Mouse (Mus musculus) stomach, postnatal 0 days (tissue): ENCODE measurements around the gene Fam50a. TPM values are rescaled to one million over a fixed set of nuclear protein-coding genes. Genes with fewer than 3 reads are reported as not detected.

Experiments used
- ATAC-seq: fragments of 200-750 bp; cut with Nextera tagmentation; 2 replicates; pipeline ENCODE4 v1.8.0; 2017; ENCODE audit not compliant: low FRiP score, low TSS enrichment
- DNase-seq: peaks from one replicate; pipeline ENCODE4 v3.0.0-alpha.2; 2016; ENCODE audit warnings: low spot score
- H3K27ac ChIP-seq: fragments of 300-500 bp; sonication (generic); replicated peaks from 2 replicates; pipeline ENCODE4 v1.5.1; 2014; ENCODE audit warnings: mild to moderate bottlenecking, control low read depth
- H3K27me3 ChIP-seq: fragments of 300-500 bp; sonication (generic); 2 replicates; pipeline ENCODE4 v1.6.1; 2014; ENCODE audit warnings: low read length; ENCODE audit not compliant: control insufficient read depth, insufficient read depth
- H3K36me3 ChIP-seq: fragments of 300-500 bp; sonication (generic); 2 replicates; pipeline ENCODE4 v1.6.1; 2014; ENCODE audit warnings: low read length, mixed read lengths; ENCODE audit not compliant: control insufficient read depth, insufficient read depth
- H3K4me1 ChIP-seq: fragments of 300-500 bp; sonication (generic); replicated peaks from 2 replicates; pipeline ENCODE4 v1.6.1; 2014; ENCODE audit warnings: antibody characterized with exemption; ENCODE audit not compliant: control insufficient read depth, insufficient read depth
- H3K4me2 ChIP-seq: fragments of 300-500 bp; sonication (generic); replicated peaks from 2 replicates; pipeline ENCODE4 v1.6.1; 2014; ENCODE audit warnings: low read depth, mild to moderate bottlenecking, control low read depth, moderate library complexity
- H3K4me3 ChIP-seq: fragments of 300-500 bp; sonication (generic); 2 replicates; pipeline ENCODE4 v1.5.1; 2014; ENCODE audit warnings: low read depth, low read length, control low read depth
- H3K9ac ChIP-seq: fragments of 300-500 bp; sonication (generic); 2 replicates; pipeline ENCODE4 v1.6.1; 2014; ENCODE audit warnings: mild to moderate bottlenecking, low read length, control low read depth, mixed read lengths
- H3K9me3 ChIP-seq: fragments of 300-500 bp; sonication (generic); 2 replicates; pipeline ENCODE4 v1.6.1; 2016; ENCODE audit warnings: low read length; ENCODE audit not compliant: control insufficient read depth
- CTCF ChIP-seq: IDR thresholded peaks from 2 replicates; pipeline ENCODE4 v1.5.1; 2016; ENCODE audit warnings: antibody characterized with exemption, low read depth, mild to moderate bottlenecking, moderate library complexity
- EP300 ChIP-seq: optimal IDR thresholded peaks from 2 replicates; pipeline ENCODE3; 2016; ENCODE audit warnings: antibody characterized with exemption
- WGBS: fragments of 180-500 bp; shearing (Covaris S2); extraction: QIAGEN DNeasy Blood & Tissue Kit; methylation state at CpG from one replicate; pipeline ENCODE4 v1.1.7; 2014; 5-methylcytosine and 5-hydroxymethylcytosine counted together
- polyA plus RNA-seq: library from polyadenylated mRNA; unstranded; fragments of >200 nt; fragmentation: Nextera tagmentation; extraction: Ambion mirVana; gene quantifications from 2 replicates; pipeline ENCODE4 v1.2.1, GENCODE M21; 2015

The Fam50a gene
- polyA plus RNA-seq, 1 experiment from 2014 or later, result 37.8 TPM

- Histone ChIP-seq H3K27ac (no peak overlapping the region), H3K9me3 (no peaks in the 10 kb centered on the region), H3K4me3 (no peak overlapping the region), H3K9ac (no peak overlapping the region), H3K4me1 (no peaks in the 10 kb centered on the region), H3K4me2 (no peak overlapping the region), H3K27me3 (no peaks in the 10 kb centered on the region), H3K36me3 (no peaks in the 10 kb centered on the region)
- DNase-seq (no peak), ATAC-seq (no peak)
- 65% methylated on average over 4 of the region's 4 CpGs for WGBS
- TF ChIP-seq CTCF (no peak), EP300 (no peak)
Measured at GRCm38 (mm10) chrX:74293431-74293830, 19.4 kb upstream of the Fam50a start.

GRCm38 (mm10) chrX:74296538-74297448 lies 16.0 kb upstream of the Fam50a start, which contains the start of gene Atp6ap1:
Atp6ap1 (plus strand) TSS chrX:74297097.
- Histone ChIP-seq H3K4me1 (no peaks in the 10 kb centered on the region), H3K4me3 (peak within 1 kb of the TSS; percentile 56), H3K4me2 (peak within 1 kb of the TSS; percentile 55), H3K27ac (peak within 1 kb of the TSS; percentile 73), H3K9me3 (no peaks in the 10 kb centered on the region), H3K36me3 (no peaks in the 10 kb centered on the region), H3K27me3 (no peaks in the 10 kb centered on the region), H3K9ac (peak within 1 kb of the TSS; percentile 77)
- DNase-seq (peak; percentile 94), ATAC-seq (peak; percentile 98)
- WGBS, result 11% methylated on average over 28 of the region's 37 CpGs
- TF ChIP-seq CTCF (no peak), EP300 (no peak)

GRCm38 (mm10) chrX:74298348-74298747 lies 14.5 kb upstream of the Fam50a start:
- ATAC-seq, result no peak
- no peaks in the 10 kb centered on the region for H3K36me3 ChIP-seq
- TF ChIP-seq EP300 (no peak), CTCF (no peak)
- WGBS, result 68% methylated on average over 1 of the region's 1 CpGs
- H3K4me2 ChIP-seq, result no peak overlapping the region
- no peak overlapping the region for H3K4me3 ChIP-seq
- no peak for DNase-seq
- no peak overlapping the region for H3K27ac ChIP-seq
- H3K27me3 ChIP-seq, result no peaks in the 10 kb centered on the region
- H3K4me1 ChIP-seq, result no peaks in the 10 kb centered on the region
- H3K9me3 ChIP-seq, result no peaks in the 10 kb centered on the region
- H3K9ac ChIP-seq, result no peak overlapping the region

- no peak overlapping the region for H3K4me2 ChIP-seq
- H3K27ac ChIP-seq, result no peak overlapping the region
- 73% methylated on average over 3 of the region's 3 CpGs for WGBS
- no peak overlapping the region for H3K4me3 ChIP-seq
- no peaks in the 10 kb centered on the region for H3K9me3 ChIP-seq
- TF ChIP-seq CTCF (no peak), EP300 (no peak)
- no peaks in the 10 kb centered on the region for H3K27me3 ChIP-seq
- H3K36me3 ChIP-seq, result no peaks in the 10 kb centered on the region
- DNase-seq, result no peak
- no peak for ATAC-seq
- H3K4me1 ChIP-seq, result no peaks in the 10 kb centered on the region
- no peak overlapping the region for H3K9ac ChIP-seq
Measured at GRCm38 (mm10) chrX:74299721-74300120, 13.1 kb upstream of the Fam50a start.

- H3K9ac ChIP-seq, result peak within 1 kb of the TSS; percentile 50
- H3K27me3 ChIP-seq, result no peaks in the 10 kb centered on the region
- no peaks in the 10 kb centered on the region for H3K4me1 ChIP-seq
- peak; percentile 76 for TF ChIP-seq EP300
- peak; percentile 59 for TF ChIP-seq CTCF
- 16% methylated on average over 34 of the region's 41 CpGs for WGBS
- no peaks in the 10 kb centered on the region for H3K36me3 ChIP-seq
- ATAC-seq (peak; percentile 92), DNase-seq (peak; percentile 83)
- peak within 1 kb of the TSS; percentile 56 for H3K4me2 ChIP-seq
- H3K4me3 ChIP-seq, result peak within 1 kb of the TSS; percentile 51
- no peaks in the 10 kb centered on the region for H3K9me3 ChIP-seq
- peak within 1 kb of the TSS; percentile 79 for H3K27ac ChIP-seq
Measured at GRCm38 (mm10) chrX:74304867-74305700, 7.7 kb upstream of the Fam50a start, which contains the start of gene Gdi1. Gdi1 (plus strand) TSS chrX:74304998.
